Mouse (Mus musculus) inflammation-experienced regulatory T-cells, adult 6 months (primary cell): Measurements from ENCODE around the gene Ndufv3. TPM values are rescaled to one million over a fixed set of nuclear protein-coding genes. Genes with fewer than 3 reads are reported as not detected.

Experiments
- ATAC-seq: one replicate; pipeline ENCODE4 v1.8.0; 2017
- polyA plus RNA-seq, 3 experiments: library from polyadenylated mRNA; unstranded; fragments of 100-300 nt; shearing (Covaris generic); gene quantifications; one replicate each; pipeline ENCODE4 v1.2.1; 2017

Gene Ndufv3
- 100 to 1,000 TPM; 229 to 248 (median 246) TPM for polyA plus RNA-seq

DNA sequence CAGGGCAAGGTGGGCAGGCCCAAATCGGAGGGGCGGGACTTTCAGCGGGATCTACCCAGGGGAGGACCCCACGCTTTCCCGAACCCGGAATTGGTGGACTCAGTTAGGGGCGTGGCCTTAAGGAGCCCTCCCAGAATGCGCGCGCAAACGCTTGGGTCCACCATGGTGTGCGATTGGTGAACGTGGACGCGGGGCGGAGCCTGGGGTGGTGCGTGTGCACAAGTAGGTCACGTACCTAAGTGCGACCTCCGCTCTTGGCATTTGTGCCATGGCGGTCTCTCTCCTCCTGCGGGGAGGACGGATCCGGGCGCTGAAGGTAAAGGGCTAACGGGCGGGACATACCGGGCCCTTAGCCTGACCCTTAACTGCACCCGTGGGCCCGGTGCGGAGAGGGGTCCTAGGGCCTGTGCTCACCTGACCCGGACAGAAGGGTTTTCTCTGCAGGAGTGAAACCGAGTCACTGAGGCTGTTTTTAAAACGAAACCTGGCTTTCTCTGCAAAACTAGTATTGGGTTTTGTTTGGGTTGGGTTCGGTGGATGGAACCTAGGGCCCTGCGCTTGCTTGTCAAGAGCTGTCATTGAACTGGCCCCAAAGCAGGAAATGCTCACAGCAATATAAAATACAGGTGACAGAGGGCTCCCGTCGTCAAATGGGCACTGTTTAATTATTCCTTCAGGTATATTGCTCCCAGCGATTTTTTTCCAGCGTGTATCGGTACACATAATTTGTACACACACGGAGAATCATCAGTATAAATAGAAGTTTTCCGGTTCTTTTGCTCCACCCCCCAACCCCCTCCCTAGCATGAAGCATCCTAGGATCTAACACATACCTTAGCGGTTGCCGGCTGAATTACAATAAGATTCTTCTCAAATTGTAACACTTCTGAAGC lies at the start of gene Ndufv3, which contains the start of gene Wdr4:
TSS of gene Ndufv3 (plus strand) at position 170 of the 893 bp plus-strand sequence.
TSS of gene Wdr4 (minus strand) at position 35 of the 893 bp plus-strand sequence.
- ATAC-seq = peak; percentile 97

DNA sequence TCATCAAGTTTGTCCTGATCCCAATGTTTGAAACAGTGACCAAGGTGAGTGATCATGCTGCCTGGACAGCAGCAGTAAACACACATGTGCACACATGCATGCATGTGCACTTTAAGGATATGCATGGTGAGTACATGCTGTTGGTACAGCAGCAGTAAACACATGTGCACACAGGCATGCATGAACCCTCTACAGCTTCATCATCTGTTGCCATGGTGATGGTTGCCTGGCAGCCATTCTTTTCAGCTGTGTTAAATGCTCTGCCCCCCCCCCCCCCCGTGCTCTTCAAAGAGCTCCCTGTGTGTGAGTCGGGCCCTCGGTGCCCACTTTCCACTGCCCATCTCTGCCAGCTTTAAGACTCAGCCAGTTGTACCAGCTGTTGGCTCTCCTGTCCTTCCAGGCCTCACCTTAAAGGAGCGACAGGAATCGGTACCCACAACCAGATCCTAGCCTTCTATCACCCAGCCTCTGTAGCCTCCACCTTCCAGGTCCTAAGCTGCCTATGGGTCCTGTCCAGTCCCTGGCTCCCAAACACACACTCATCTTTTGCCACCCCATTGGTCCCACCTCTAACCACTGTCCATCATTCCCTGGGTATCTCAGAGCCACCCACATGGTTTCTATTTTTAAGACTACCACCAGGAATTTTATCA lies 49.0 kb upstream of the Ndufv3 start:
- ATAC-seq = no peak

DNA sequence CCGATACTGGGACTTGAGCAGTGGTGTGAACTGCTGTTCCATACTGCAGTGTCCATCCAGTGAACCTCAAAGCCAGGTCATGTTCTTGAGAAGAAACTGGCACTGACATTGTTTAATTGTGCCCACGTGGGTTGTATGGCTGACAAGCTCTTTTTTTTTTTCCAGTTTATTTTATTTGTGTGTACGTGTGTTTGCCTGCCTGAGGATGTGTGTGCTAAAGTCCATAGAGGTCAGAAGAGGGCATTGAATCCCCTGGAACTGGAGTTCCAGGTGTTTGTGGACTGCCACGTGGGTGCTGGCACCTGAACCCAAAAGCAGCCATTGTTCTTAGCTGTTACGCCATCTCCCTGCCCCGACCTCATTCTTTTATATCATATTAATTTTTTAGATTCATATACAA lies 45.5 kb upstream of the Ndufv3 start:
- no peak for ATAC-seq

DNA sequence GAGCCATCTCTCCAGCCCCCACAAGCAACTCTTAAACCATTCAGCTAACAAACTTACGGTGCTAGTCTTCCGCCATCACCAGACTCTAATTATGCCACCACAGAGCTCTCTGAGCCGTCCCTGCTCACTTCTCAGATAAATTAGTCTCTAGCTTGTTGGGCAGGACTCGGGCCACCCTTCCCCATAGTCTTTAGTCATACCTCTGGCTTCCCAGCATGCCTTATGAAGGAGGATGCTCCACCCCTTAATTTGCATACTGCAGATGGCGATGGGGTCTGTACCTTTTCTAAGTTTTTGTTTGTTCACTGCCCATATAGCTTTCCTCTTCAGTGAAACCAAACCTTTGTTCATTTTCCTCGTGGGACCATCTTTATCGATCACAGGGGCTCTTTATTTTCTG lies 41.3 kb upstream of the Ndufv3 start:
- no peak for ATAC-seq

DNA sequence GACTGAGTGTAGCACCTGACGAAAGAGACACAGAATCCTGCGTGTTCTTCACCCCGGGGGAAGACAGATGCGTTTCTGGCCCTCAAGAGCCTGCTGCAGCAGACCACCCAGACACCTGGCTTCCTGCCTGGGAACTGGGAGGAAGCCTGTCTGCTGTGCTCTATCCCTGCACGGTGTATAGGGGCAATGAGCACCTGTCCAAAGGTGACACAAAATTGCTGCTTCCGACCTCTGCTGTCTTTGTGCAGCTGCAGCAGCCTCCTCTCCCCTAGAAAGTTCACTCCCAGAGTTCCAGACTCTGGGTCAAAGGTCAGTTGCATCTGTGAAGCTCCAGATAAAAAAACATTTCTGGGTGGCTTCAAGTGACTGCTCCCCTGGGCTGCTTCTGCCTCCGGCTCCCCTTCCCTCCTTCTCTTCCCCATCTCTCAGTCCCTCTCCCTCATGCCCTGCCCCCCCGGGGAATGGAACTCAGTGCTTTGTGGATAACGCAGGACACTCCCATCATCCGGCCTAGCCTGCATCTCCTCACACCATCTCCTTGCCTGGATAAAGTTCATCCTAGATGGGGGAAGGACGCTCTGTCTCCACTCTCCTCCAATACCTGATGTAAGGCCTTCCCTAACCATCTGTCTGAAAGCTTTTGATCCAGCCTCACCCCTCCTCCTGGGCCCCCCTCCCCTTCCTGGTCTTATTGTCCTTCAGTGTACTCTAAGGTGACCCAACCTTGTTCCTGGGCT lies 40.6 kb upstream of the Ndufv3 start:
- no peak for ATAC-seq

- no peak for ATAC-seq
Observed at GRCm38 (mm10) chr17:31486616-31487198, 33.2 kb upstream of the Ndufv3 start.

DNA sequence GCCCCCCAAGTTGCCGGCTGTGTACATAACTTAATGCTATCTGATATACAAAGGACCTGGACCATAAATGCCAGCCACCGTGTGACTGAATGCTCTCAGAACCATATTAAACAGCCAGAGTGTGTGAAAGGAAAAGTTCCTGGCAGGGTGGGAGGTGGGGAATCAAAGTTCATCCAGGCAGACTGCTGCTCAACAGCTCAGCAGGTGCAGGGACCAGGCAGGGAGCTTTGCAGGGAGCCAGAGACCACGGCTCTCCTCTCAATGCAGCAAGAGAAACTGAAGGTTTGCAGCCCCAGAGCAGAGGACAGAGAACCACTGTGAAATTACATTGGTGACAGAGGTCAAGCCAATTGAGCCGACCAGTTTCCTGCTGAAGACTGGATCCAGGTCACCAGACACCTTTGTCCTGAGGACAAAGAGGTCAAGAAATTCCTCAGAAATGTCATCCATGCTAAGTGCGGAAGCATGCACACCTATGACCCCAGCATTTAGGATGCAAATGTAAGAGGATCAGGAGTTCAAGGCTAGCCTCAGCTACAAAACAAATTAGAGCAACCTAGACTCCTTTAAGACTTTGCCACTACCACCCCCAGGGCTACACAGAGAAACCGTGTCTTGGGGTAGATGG lies 32.4 kb upstream of the Ndufv3 start:
- ATAC-seq = no peak

DNA sequence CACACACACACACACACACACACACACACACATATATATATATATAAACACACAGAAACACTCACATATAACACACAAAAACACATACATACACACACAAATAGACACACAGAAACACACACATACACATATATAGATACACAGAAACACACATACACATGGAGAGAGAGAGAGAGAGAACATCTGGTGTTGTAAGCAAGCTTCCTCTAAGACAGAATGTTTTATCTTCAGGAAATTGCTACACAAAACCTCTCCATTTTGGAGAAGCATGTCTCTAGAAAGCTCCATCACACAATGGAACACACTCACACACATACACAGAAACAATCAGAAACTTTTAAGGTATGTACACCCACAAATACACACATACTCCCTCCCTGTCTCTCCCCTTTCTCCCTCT lies 28.6 kb upstream of the Ndufv3 start:
- no peak for ATAC-seq

DNA sequence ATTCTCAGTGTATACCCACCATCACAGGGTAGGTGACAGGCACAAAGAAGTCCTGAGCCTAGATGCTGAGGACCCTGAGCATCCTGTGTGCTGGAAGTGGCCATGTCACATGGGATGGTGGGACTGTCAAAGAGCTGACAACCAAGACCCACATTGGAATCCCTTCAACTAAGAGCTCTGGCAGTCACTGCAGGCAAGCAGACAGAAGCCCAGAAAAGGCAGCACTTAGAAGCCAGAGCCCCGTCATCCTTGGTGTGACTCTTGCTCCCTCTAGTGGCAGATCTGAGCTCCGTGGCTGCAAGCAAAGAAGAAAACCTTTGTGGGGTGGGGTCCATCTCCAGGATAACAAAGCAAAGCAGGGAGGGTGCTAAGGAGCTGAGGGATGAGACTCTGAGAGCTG lies 27.5 kb upstream of the Ndufv3 start:
- ATAC-seq = no peak

DNA sequence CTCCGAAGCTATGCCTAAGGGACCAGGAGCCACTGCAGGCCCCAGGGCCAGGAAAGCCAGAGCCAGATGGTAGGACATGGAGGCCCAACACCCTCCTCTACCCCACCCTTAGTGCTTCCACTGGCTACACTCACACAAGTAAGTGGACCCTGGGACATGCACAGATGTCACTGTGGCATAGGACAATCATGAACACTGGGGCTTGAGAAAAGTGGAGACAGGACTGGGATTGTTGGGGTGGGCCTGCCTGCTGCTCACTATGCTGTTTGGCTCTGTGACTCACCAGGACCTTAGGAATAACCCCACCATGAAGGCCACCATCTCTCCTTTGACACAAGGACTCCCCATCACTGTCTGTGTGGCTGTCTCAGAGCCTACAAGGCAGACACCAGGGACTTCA lies 24.9 kb upstream of the Ndufv3 start:
- no peak for ATAC-seq

- ATAC-seq = no peak
Observed at GRCm38 (mm10) chr17:31497726-31498125, 22.2 kb upstream of the Ndufv3 start.

- ATAC-seq = no peak
Observed at GRCm38 (mm10) chr17:31499725-31500124, 20.2 kb upstream of the Ndufv3 start.

- ATAC-seq = no peak
Observed at GRCm38 (mm10) chr17:31500416-31500815, 19.5 kb upstream of the Ndufv3 start.

DNA sequence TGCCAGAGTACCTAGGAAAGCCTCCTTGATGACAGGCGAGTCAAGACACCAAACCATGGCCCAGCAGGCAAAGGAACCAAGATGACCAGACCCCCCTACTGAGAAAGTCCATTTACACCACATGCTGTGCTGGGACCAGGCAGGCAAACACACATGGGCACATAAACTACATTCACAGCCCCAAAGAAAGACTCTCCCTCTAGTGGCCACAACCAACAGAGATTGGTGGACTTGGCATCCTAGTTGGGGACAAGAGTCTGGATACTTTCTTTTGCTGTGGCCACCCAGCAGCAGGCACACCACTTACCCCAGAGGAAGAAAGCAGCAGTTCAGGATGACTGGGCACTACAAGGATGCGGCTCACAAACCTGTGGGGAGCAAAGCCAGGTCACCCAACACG lies 19.0 kb upstream of the Ndufv3 start:
- no peak for ATAC-seq

GRCm38 (mm10) chr17:31502261-31502927 lies 17.5 kb upstream of the Ndufv3 start:
- ATAC-seq = no peak

DNA sequence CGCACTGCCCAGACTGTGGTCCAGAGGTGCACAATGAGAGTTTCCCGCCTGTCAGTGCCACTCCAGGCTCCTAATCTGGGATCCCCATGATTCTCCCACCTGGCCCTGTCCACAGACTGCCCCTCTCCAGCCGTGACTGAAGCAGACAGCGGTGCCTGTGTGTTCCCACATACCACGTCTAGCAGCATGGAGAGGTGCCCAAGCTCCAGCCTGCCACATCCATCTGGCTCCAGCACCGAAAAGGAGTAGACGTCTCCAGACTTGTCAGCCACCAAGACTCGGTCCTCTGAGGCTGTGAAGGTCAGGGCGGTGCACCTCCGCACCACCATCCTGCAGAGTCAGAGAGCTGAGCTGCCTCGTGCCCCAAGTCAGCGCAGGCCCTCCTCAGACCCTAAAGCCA lies 16.6 kb upstream of the Ndufv3 start:
- ATAC-seq = no peak

- ATAC-seq = no peak
Observed at GRCm38 (mm10) chr17:31503936-31504335, 16.0 kb upstream of the Ndufv3 start.

DNA sequence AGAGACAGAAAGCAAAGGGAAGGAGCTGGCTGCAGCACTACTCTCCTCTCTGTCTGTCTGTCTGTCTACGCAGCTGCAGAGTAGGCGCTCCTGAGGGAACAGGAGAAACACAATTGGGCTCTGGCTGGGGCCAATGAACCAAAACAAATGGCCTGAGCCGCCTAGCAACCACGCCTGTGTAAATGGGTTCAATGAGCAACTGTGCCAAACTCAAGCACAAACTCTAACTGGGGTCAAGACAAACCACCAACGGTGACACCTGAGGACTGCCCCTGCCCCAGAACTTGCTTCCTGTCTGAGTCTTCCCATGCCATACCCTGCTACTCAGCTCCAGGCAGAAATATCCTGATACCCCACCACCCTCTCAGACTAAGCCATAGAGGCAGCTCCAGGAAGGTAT lies 14.9 kb upstream of the Ndufv3 start:
- ATAC-seq = no peak

- ATAC-seq = no peak
Observed at GRCm38 (mm10) chr17:31506282-31506681, 13.6 kb upstream of the Ndufv3 start.

- no peak for ATAC-seq
Observed at GRCm38 (mm10) chr17:31510944-31511343, 9.0 kb upstream of the Ndufv3 start.

GRCm38 (mm10) chr17:31511792-31512495 lies 8.0 kb upstream of the Ndufv3 start:
- ATAC-seq = peak; percentile 91
